Mouse (Mus musculus): Measurements from ENCODE around the gene Mllt3. TPM values are rescaled to one million over a fixed set of nuclear protein-coding genes. Genes with fewer than 3 reads are reported as not detected.

Mllt3 gene
- polyA plus RNA-seq, 1 experiment from 2014 or later: 73.2 TPM

GRCm38 (mm10) chr4:87840210-87840910 is 192.8 kb downstream of the Mllt3 start:
- H3K27me3 ChIP-seq (ENCODE audit: control insufficient read depth, insufficient read depth, low read length): no peaks in the 10 kb centered on the region
- H3K4me1 ChIP-seq (replicated peaks; ENCODE audit: control insufficient read depth, insufficient read depth, low read length): no peaks in the 10 kb centered on the region
- no peak overlapping the region for H3K27ac ChIP-seq (ENCODE audit: low read depth, low read length)
- H3K36me3 ChIP-seq (ENCODE audit: control insufficient read depth, insufficient read depth, low read length): no peaks in the 10 kb centered on the region
- no peak overlapping the region for H3K4me2 ChIP-seq (replicated peaks; ENCODE audit: low read depth, low read length)
- no peak for ATAC-seq (ENCODE audit: low FRiP score)
- WGBS: 88% methylated on average over 10 of the region's 10 CpGs
- H3K4me3 ChIP-seq (ENCODE audit: low read depth, low read length): no peak overlapping the region
- H3K9me3 ChIP-seq (ENCODE audit: control insufficient read depth, low read length): no peaks in the 10 kb centered on the region
- no peak overlapping the region for H3K9ac ChIP-seq (ENCODE audit: low read depth, low read length)
- no peak for DNase-seq (ENCODE audit: low spot score)

DNA sequence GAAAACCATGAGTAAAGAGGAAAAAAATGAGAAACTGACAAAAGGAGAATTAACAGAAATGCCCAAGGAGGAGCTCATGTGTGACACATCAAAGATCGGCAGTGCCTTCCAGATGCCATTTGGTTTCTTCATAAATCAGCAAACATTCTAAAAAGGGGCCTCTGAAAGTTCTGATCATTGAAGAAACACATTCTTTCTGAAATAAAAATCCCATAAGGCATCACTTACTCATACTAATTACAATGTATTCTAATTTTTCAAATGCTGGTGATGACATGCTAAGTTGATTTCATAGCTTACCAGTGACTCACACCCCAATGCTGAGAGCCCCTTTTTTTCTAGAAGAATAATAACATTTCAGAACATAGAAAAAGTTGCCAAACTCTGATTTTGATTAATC is 194.4 kb downstream of the Mllt3 start:
- DNase-seq (ENCODE audit: low spot score) (no peak), ATAC-seq (ENCODE audit: low FRiP score) (no peak)
- no peaks in the 10 kb centered on the region for H3K9me3 ChIP-seq (ENCODE audit: control insufficient read depth, low read length)
- no peaks in the 10 kb centered on the region for H3K36me3 ChIP-seq (ENCODE audit: control insufficient read depth, insufficient read depth, low read length)
- H3K9ac ChIP-seq (ENCODE audit: low read depth, low read length): no peak overlapping the region
- no peaks in the 10 kb centered on the region for H3K4me1 ChIP-seq (replicated peaks; ENCODE audit: control insufficient read depth, insufficient read depth, low read length)
- H3K27me3 ChIP-seq (ENCODE audit: control insufficient read depth, insufficient read depth, low read length): no peaks in the 10 kb centered on the region
- no peak overlapping the region for H3K27ac ChIP-seq (ENCODE audit: low read depth, low read length)
- 98% methylated on average over 1 of the region's 1 CpGs for WGBS
- H3K4me3 ChIP-seq (ENCODE audit: low read depth, low read length): no peak overlapping the region
- no peak overlapping the region for H3K4me2 ChIP-seq (replicated peaks; ENCODE audit: low read depth, low read length)

- 92% methylated on average over 2 of the region's 2 CpGs for WGBS
- no peak overlapping the region for H3K27ac ChIP-seq (ENCODE audit: low read depth, low read length)
- no peak overlapping the region for H3K9ac ChIP-seq (ENCODE audit: low read depth, low read length)
- no peak overlapping the region for H3K4me2 ChIP-seq (replicated peaks; ENCODE audit: low read depth, low read length)
- ATAC-seq (ENCODE audit: low FRiP score) (no peak), DNase-seq (ENCODE audit: low spot score) (no peak)
- no peak overlapping the region for H3K4me3 ChIP-seq (ENCODE audit: low read depth, low read length)
- no peaks in the 10 kb centered on the region for H3K27me3 ChIP-seq (ENCODE audit: control insufficient read depth, insufficient read depth, low read length)
- no peaks in the 10 kb centered on the region for H3K9me3 ChIP-seq (ENCODE audit: control insufficient read depth, low read length)
- no peaks in the 10 kb centered on the region for H3K4me1 ChIP-seq (replicated peaks; ENCODE audit: control insufficient read depth, insufficient read depth, low read length)
- H3K36me3 ChIP-seq (ENCODE audit: control insufficient read depth, insufficient read depth, low read length): no peaks in the 10 kb centered on the region
Observed at GRCm38 (mm10) chr4:87837471-87838361, 195.4 kb downstream of the Mllt3 start.

- H3K4me2 ChIP-seq (replicated peaks; ENCODE audit: low read depth, low read length): no peak overlapping the region
- no peak overlapping the region for H3K4me3 ChIP-seq (ENCODE audit: low read depth, low read length)
- no peak overlapping the region for H3K27ac ChIP-seq (ENCODE audit: low read depth, low read length)
- H3K36me3 ChIP-seq (ENCODE audit: control insufficient read depth, insufficient read depth, low read length): no peaks in the 10 kb centered on the region
- ATAC-seq (ENCODE audit: low FRiP score) (no peak), DNase-seq (ENCODE audit: low spot score) (no peak)
- H3K27me3 ChIP-seq (ENCODE audit: control insufficient read depth, insufficient read depth, low read length): no peaks in the 10 kb centered on the region
- H3K4me1 ChIP-seq (replicated peaks; ENCODE audit: control insufficient read depth, insufficient read depth, low read length): no peaks in the 10 kb centered on the region
- 87% methylated on average over 5 of the region's 5 CpGs for WGBS
- no peaks in the 10 kb centered on the region for H3K9me3 ChIP-seq (ENCODE audit: control insufficient read depth, low read length)
- no peak overlapping the region for H3K9ac ChIP-seq (ENCODE audit: low read depth, low read length)
Observed at GRCm38 (mm10) chr4:87836257-87836656, 196.9 kb downstream of the Mllt3 start.

DNA sequence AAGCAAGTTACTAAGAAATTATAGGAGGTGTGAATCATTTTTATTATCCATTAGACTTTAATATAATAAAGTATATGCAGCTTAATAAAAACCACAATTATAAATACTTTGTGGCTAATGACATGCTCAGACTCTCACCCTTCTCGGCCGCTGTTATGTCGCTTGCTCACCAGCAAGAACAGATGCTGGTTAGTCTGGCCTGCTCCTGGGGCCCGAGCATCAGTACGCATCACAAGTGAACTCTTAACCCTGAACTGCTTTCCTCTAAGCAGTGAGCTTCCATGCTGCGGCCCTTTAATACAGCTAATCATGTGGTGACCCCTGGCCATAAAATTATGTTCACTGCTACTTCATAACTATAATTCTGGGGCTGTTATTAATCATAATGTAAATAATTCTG is 198.0 kb downstream of the Mllt3 start:
- Histone ChIP-seq H3K4me2 (replicated peaks; ENCODE audit: low read depth, low read length) (no peak overlapping the region), H3K36me3 (ENCODE audit: control insufficient read depth, insufficient read depth, low read length) (no peaks in the 10 kb centered on the region), H3K27ac (ENCODE audit: low read depth, low read length) (no peak overlapping the region), H3K9me3 (ENCODE audit: control insufficient read depth, low read length) (no peaks in the 10 kb centered on the region), H3K27me3 (ENCODE audit: control insufficient read depth, insufficient read depth, low read length) (no peaks in the 10 kb centered on the region), H3K9ac (ENCODE audit: low read depth, low read length) (no peak overlapping the region), H3K4me1 (replicated peaks; ENCODE audit: control insufficient read depth, insufficient read depth, low read length) (no peaks in the 10 kb centered on the region), H3K4me3 (ENCODE audit: low read depth, low read length) (no peak overlapping the region)
- ATAC-seq (ENCODE audit: low FRiP score): no peak
- no peak for DNase-seq (ENCODE audit: low spot score)
- 50% methylated on average over 6 of the region's 6 CpGs for WGBS

- Histone ChIP-seq H3K36me3 (ENCODE audit: control insufficient read depth, insufficient read depth, low read length) (no peaks in the 10 kb centered on the region), H3K4me1 (replicated peaks; ENCODE audit: control insufficient read depth, insufficient read depth, low read length) (no peaks in the 10 kb centered on the region), H3K4me3 (ENCODE audit: low read depth, low read length) (no peak overlapping the region), H3K9ac (ENCODE audit: low read depth, low read length) (no peak overlapping the region), H3K4me2 (replicated peaks; ENCODE audit: low read depth, low read length) (no peak overlapping the region), H3K27me3 (ENCODE audit: control insufficient read depth, insufficient read depth, low read length) (no peaks in the 10 kb centered on the region), H3K9me3 (ENCODE audit: control insufficient read depth, low read length) (no peaks in the 10 kb centered on the region), H3K27ac (ENCODE audit: low read depth, low read length) (peak overlapping the region; percentile 24; the same call in 1 of the 2 replicates)
- 4% methylated on average over 2 of the region's 2 CpGs for WGBS
- ATAC-seq (ENCODE audit: low FRiP score) (peak; percentile 71), DNase-seq (ENCODE audit: low spot score) (peak; percentile 15)
Observed at GRCm38 (mm10) chr4:87834310-87834709, 198.9 kb downstream of the Mllt3 start.

DNA sequence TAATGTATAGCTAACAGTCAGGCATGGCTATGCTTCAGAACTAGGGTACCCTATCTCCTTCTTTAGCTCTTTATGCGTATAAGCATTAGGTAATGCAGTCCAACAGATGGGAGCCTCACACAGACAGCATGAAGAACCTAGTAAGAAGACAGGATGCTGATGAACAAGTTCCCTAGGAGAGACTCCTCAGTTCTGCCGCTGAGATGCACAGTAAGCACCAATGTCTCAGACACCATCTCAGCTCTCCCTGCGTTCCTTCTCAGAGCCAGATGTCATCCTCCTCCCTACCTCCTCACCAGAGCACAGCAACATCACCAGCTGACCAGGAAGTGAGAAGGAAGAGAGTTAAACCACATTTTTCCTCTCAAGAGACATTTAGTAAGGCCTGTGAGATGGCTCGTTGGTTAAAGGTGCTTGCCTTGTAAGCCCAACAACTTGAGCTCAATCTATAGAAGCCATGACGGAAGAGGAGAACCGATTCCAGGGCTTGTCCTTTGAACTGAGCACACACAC is 202.3 kb downstream of the Mllt3 start:
- Histone ChIP-seq H3K36me3 (ENCODE audit: control insufficient read depth, insufficient read depth, low read length) (no peaks in the 10 kb centered on the region), H3K4me2 (replicated peaks; ENCODE audit: low read depth, low read length) (no peak overlapping the region), H3K27ac (ENCODE audit: low read depth, low read length) (no peak overlapping the region), H3K9ac (ENCODE audit: low read depth, low read length) (no peak overlapping the region), H3K9me3 (ENCODE audit: control insufficient read depth, low read length) (no peaks in the 10 kb centered on the region), H3K4me1 (replicated peaks; ENCODE audit: control insufficient read depth, insufficient read depth, low read length) (no peaks in the 10 kb centered on the region), H3K4me3 (ENCODE audit: low read depth, low read length) (no peak overlapping the region), H3K27me3 (ENCODE audit: control insufficient read depth, insufficient read depth, low read length) (no peaks in the 10 kb centered on the region)
- DNase-seq (ENCODE audit: low spot score): no peak
- WGBS: 92% methylated on average over 6 of the region's 6 CpGs
- ATAC-seq (ENCODE audit: low FRiP score): no peak

GRCm38 (mm10) chr4:87829426-87830063 is 203.6 kb downstream of the Mllt3 start:
- no peak overlapping the region for H3K4me3 ChIP-seq (ENCODE audit: low read depth, low read length)
- no peaks in the 10 kb centered on the region for H3K9me3 ChIP-seq (ENCODE audit: control insufficient read depth, low read length)
- no peak overlapping the region for H3K4me2 ChIP-seq (replicated peaks; ENCODE audit: low read depth, low read length)
- H3K27me3 ChIP-seq (ENCODE audit: control insufficient read depth, insufficient read depth, low read length): no peaks in the 10 kb centered on the region
- DNase-seq (ENCODE audit: low spot score): no peak
- ATAC-seq (ENCODE audit: low FRiP score): no peak
- H3K9ac ChIP-seq (ENCODE audit: low read depth, low read length): no peak overlapping the region
- H3K4me1 ChIP-seq (replicated peaks; ENCODE audit: control insufficient read depth, insufficient read depth, low read length): no peaks in the 10 kb centered on the region
- whole genome bisulfite sequencing: 89% methylated on average over 5 of the region's 5 CpGs
- no peaks in the 10 kb centered on the region for H3K36me3 ChIP-seq (ENCODE audit: control insufficient read depth, insufficient read depth, low read length)
- no peak overlapping the region for H3K27ac ChIP-seq (ENCODE audit: low read depth, low read length)

All from hindbrain, embryonic 11.5 days (tissue).